Comparison of ENCODE assay signal across 18 mouse cellular contexts in genomic region chr1:163277069-163277468, GRCm38 (mm10).
"Had no signal": no experiment of that assay in that cellular context is flagged by ENCODE, and none has a peak within 500 bp of the region (broad histone marks: within the 10 kb centered on the region; RNA-seq: fewer than 3 reads in every experiment).

No protein-coding gene starts in this region.

- H3K27me3 ChIP-seq: liver, embryonic 15.5 days; midbrain, embryonic 12.5 days; neural tube, embryonic 13.5 days; neural tube, embryonic 15.5 days; stomach, embryonic 15.5 days had no signal

- H3K9ac ChIP-seq: liver, embryonic 15.5 days; lung, embryonic 14.5 days; midbrain, embryonic 12.5 days; neural tube, embryonic 13.5 days; neural tube, embryonic 15.5 days; stomach, embryonic 15.5 days had no signal

- H3K4me3 ChIP-seq: liver, embryonic 15.5 days; midbrain, embryonic 10.5 days; midbrain, embryonic 12.5 days; myocyte; neural tube, embryonic 13.5 days; neural tube, embryonic 15.5 days; stomach, embryonic 15.5 days had no signal

- H3K9me3 ChIP-seq: liver, embryonic 15.5 days; midbrain, embryonic 10.5 days; midbrain, embryonic 12.5 days; neural tube, embryonic 13.5 days; neural tube, embryonic 15.5 days; stomach, embryonic 15.5 days had no signal

- DNase-seq: lung, adult 18-20 months; lung, embryonic 14.5 days; lung, postnatal 10 days; lung, postnatal 4 days; midbrain, embryonic 14.5 days; right cerebral cortex, postnatal 25 days; thymus, adult 2 months; thymus, postnatal 25 days; thymus, postnatal 4 days had no signal

- H3K4me1 ChIP-seq: liver, embryonic 15.5 days had no signal

- H3K36me3 ChIP-seq: liver, embryonic 15.5 days; midbrain, embryonic 10.5 days; midbrain, embryonic 12.5 days; neural tube, embryonic 13.5 days; neural tube, embryonic 15.5 days; stomach, embryonic 15.5 days had no signal

- ATAC-seq: midbrain, embryonic 16.5 days had no signal

- H3K27ac ChIP-seq: liver, embryonic 15.5 days; midbrain, embryonic 10.5 days; midbrain, embryonic 12.5 days; neural tube, embryonic 13.5 days; neural tube, embryonic 15.5 days; stomach, embryonic 15.5 days; stomach, postnatal 0 days had no signal

- H3K4me2 ChIP-seq: liver, embryonic 15.5 days; lung, embryonic 14.5 days; midbrain, embryonic 12.5 days; neural tube, embryonic 13.5 days; neural tube, embryonic 15.5 days; stomach, embryonic 15.5 days had no signal
